Mouse (Mus musculus) lung, adult 2 months (tissue): Measurements from ENCODE around the gene Fam81a.

Experiments used
- CTCF ChIP-seq: fragments of 200-500 bp; IDR thresholded peaks from 2 replicates; pipeline ENCODE4 v1.5.1; 2011; ENCODE audit warnings: mild to moderate bottlenecking, low read length, control low read depth; ENCODE audit not compliant: insufficient read depth
- POLR2A ChIP-seq: fragments of 200-500 bp; IDR thresholded peaks from 2 replicates; pipeline ENCODE4 v1.6.1; 2011; ENCODE audit warnings: low read depth, mild to moderate bottlenecking, control low read depth, low read length, borderline replicate concordance; ENCODE audit errors: extremely low read depth

DNA sequence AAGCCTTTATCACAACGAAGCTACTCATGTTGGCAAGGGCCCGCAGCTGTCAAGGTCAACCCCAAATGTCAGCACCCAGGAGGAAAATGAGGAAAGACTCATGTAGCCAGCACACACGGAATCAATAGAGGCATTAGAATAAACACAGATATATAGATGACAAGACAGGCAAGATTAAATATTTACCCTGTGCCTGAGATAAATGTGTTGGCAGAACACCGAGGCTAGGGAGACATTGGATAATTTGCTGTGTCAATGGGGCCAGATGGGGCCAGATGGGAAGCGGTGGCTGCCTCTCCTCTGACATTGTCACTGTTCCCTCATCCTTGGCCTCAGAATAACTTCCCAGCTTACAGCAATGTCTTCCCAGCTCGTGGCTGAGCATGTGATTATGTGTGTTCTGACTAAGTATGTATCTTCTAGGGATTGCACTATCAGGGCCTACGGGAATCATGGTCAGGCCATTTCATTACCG is 72.4 kb downstream of the Fam81a start:
- TF ChIP-seq CTCF (no peak), POLR2A (no peak)
